In genomic region chr15:81764573-81764972, GRCm38 (mm10) we compare ENCODE assay signal across 14 mouse cellular contexts.
"Had no signal": no experiment of that assay in that cellular context is flagged by ENCODE, and none has a peak within 500 bp of the region (broad histone marks: within the 10 kb centered on the region; RNA-seq: fewer than 3 reads in every experiment).

No protein-coding gene starts in this region.

- ATAC-seq: intestine, embryonic 15.5 days; midbrain, embryonic 16.5 days had no signal

- H3K9me3 ChIP-seq: intestine, embryonic 15.5 days; limb, embryonic 13.5 days; neural tube, embryonic 13.5 days; stomach, embryonic 15.5 days had no signal

- H3K27ac ChIP-seq: intestine, embryonic 15.5 days; layer of hippocampus, adult 2 months; limb, embryonic 13.5 days; neural tube, embryonic 13.5 days; stomach, embryonic 15.5 days had no signal

- H3K4me3 ChIP-seq: intestine, embryonic 15.5 days; layer of hippocampus, adult 2 months; limb, embryonic 13.5 days; neural tube, embryonic 13.5 days; stomach, embryonic 15.5 days had no signal

- DNase-seq: kidney, adult 18-20 months; kidney, postnatal 10 days; kidney, postnatal 4 days; left cerebral cortex, postnatal 4 days; lung, adult 18-20 months; lung, postnatal 36 days; right cerebral cortex, postnatal 14 days had no signal

- H3K9ac ChIP-seq: intestine, embryonic 15.5 days; limb, embryonic 13.5 days; neural tube, embryonic 13.5 days; stomach, embryonic 15.5 days had no signal

- H3K27me3 ChIP-seq: intestine, embryonic 15.5 days; limb, embryonic 13.5 days; neural tube, embryonic 13.5 days; stomach, embryonic 15.5 days had no signal

- H3K4me2 ChIP-seq: intestine, embryonic 15.5 days; limb, embryonic 13.5 days; midbrain, embryonic 11.5 days; neural tube, embryonic 13.5 days; stomach, embryonic 15.5 days had no signal
